Mouse (Mus musculus) heart, embryonic 15.5 days (tissue): ENCODE data around the gene Cux1. TPM values are rescaled to one million over a fixed set of nuclear protein-coding genes. Genes with fewer than 3 reads are reported as not detected.

Experiments
- ATAC-seq: fragments of 200-750 bp; cut with Nextera tagmentation; replicated peaks from 2 replicates; pipeline ENCODE4 v1.8.0; 2017; ENCODE audit warnings: low read depth, moderate TSS enrichment; ENCODE audit not compliant: insufficient number of reproducible peaks, insufficient read depth, low FRiP score
- H3K27ac ChIP-seq: fragments of 300-500 bp; sonication (generic); 2 replicates; pipeline ENCODE4 v1.5.1; 2015; ENCODE audit warnings: mild to moderate bottlenecking, inconsistent platforms
- H3K27me3 ChIP-seq: fragments of 300-500 bp; sonication (generic); 2 replicates; pipeline ENCODE4 v1.6.1; 2015; ENCODE audit warnings: inconsistent platforms
- H3K36me3 ChIP-seq: fragments of 300-500 bp; sonication (generic); 2 replicates; pipeline ENCODE4 v1.6.1; 2015; ENCODE audit warnings: mild to moderate bottlenecking, inconsistent platforms
- H3K4me1 ChIP-seq: fragments of 300-500 bp; sonication (generic); replicated peaks from 2 replicates; pipeline ENCODE4 v1.6.1; 2015; ENCODE audit warnings: inconsistent platforms
- H3K4me2 ChIP-seq: fragments of 300-500 bp; sonication (generic); 2 replicates; pipeline ENCODE4 v1.6.1; 2015; ENCODE audit warnings: inconsistent platforms, mild to moderate bottlenecking, moderate library complexity
- H3K4me3 ChIP-seq: fragments of 300-500 bp; sonication (generic); 2 replicates; pipeline ENCODE4 v1.5.1; 2015; ENCODE audit warnings: mild to moderate bottlenecking, inconsistent platforms
- H3K9ac ChIP-seq: fragments of 300-500 bp; sonication (generic); 2 replicates; pipeline ENCODE4 v1.6.1; 2015; ENCODE audit warnings: mild to moderate bottlenecking, inconsistent platforms
- H3K9me3 ChIP-seq: fragments of 300-500 bp; sonication (generic); replicated peaks from 2 replicates; pipeline ENCODE4 v1.6.1; 2016; ENCODE audit warnings: inconsistent platforms
- WGBS: fragments of 180-500 bp; shearing (Covaris S2); methylation state at CpG from one replicate; pipeline ENCODE4 v1.1.7; 2015; ENCODE audit warnings: mixed read lengths; 5-methylcytosine and 5-hydroxymethylcytosine counted together
- polyA plus RNA-seq: library from polyadenylated mRNA; unstranded; fragments of >200 nt; fragmentation: Nextera tagmentation; extraction: Ambion mirVana; gene quantifications from 2 replicates; pipeline ENCODE4 v1.2.1, GENCODE M21; 2015

Cux1 gene
- polyA plus RNA-seq, 1 experiment from 2014 or later, result 71.2 TPM

DNA sequence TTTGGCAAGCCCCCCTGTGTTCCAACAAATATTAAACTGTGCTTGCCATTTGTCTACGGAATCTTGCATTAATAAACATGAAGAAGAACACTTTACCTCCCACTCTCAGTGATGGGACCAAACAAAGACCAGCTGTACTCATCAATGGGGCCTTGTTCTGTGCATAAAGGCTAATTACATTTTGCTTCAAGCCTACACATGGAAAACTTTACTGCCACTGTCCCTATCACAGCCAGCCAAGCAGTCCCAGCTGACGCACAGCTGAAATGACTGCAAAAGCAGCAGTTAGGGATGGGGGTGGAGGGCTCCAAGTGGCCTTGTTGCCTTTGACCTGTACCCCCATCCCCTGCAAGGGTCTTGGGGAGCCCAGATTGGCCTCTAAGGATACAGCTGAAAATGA lies 210.1 kb downstream of the Cux1 start:
- H3K9ac ChIP-seq, result no peak overlapping the region
- peaks cover 9% of the 10 kb centered on the region for H3K36me3 ChIP-seq
- H3K4me1 ChIP-seq, result peaks cover 30% of the 10 kb centered on the region
- WGBS, result 75% methylated on average over 2 of the region's 2 CpGs
- H3K9me3 ChIP-seq, result no peaks in the 10 kb centered on the region
- no peak overlapping the region for H3K4me2 ChIP-seq
- H3K27ac ChIP-seq, result no peak overlapping the region
- H3K27me3 ChIP-seq, result no peaks in the 10 kb centered on the region
- no peak for ATAC-seq
- H3K4me3 ChIP-seq, result no peak overlapping the region

DNA sequence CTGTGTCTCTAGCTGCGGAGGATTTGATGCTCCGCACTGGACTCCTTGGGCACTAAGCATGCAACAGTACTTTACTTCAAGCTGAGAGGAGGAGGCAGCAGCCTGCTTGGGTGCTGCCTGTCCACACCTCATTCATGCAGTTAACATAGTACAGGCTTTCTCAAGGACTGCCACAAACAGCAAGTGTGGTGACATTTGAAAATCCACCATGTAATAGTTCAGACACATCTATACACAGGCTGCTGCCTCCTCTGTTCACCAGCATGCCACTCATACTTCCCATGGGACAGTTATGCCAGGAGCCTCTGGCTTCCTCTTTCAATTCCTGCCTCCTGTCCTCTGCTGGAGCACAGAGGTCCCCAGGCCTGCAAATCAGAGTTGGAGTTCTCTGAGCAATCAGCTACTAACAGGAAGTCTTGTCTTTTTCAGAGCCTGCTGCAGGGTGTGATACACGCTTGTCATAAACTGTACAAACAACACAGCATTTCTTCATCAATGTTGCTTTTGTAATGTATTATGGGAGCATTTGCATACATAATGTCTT lies 211.6 kb downstream of the Cux1 start:
- Histone ChIP-seq H3K9ac (no peak overlapping the region), H3K9me3 (no peaks in the 10 kb centered on the region), H3K27me3 (no peaks in the 10 kb centered on the region), H3K4me2 (no peak overlapping the region), H3K36me3 (peaks cover 9% of the 10 kb centered on the region), H3K27ac (peak overlapping the region; percentile 68), H3K4me3 (no peak overlapping the region), H3K4me1 (peaks cover 30% of the 10 kb centered on the region)
- no peak for ATAC-seq
- WGBS, result 53% methylated on average over 3 of the region's 3 CpGs

- peaks cover 30% of the 10 kb centered on the region for H3K4me1 ChIP-seq
- 62% methylated on average over 6 of the region's 6 CpGs for WGBS
- no peak overlapping the region for H3K4me3 ChIP-seq
- H3K9ac ChIP-seq, result no peak overlapping the region
- H3K4me2 ChIP-seq, result no peak overlapping the region
- no peaks in the 10 kb centered on the region for H3K27me3 ChIP-seq
- peak overlapping the region; percentile 68 for H3K27ac ChIP-seq
- H3K9me3 ChIP-seq, result no peaks in the 10 kb centered on the region
- H3K36me3 ChIP-seq, result peaks cover 9% of the 10 kb centered on the region
- no peak for ATAC-seq
These were observed 212.6 kb downstream of the Cux1 start for GRCm38 (mm10) chr5:136354729-136355128.

- Histone ChIP-seq H3K27me3 (no peaks in the 10 kb centered on the region), H3K27ac (peak overlapping the region; percentile 2; the same call in 1 of the 2 replicates), H3K4me3 (no peak overlapping the region), H3K9me3 (no peaks in the 10 kb centered on the region), H3K36me3 (peaks cover 2% of the 10 kb centered on the region), H3K4me1 (peaks cover 30% of the 10 kb centered on the region), H3K4me2 (no peak overlapping the region), H3K9ac (no peak overlapping the region)
- no peak for ATAC-seq
- 56% methylated on average over 8 of the region's 8 CpGs for WGBS
These were observed 214.2 kb downstream of the Cux1 start for GRCm38 (mm10) chr5:136353114-136353513.

- 86% methylated on average over 15 of the region's 15 CpGs for WGBS
- no peak overlapping the region for H3K4me2 ChIP-seq
- H3K27ac ChIP-seq, result no peak overlapping the region
- no peaks in the 10 kb centered on the region for H3K9me3 ChIP-seq
- peaks cover 20% of the 10 kb centered on the region; the same call in 1 of the 2 replicates for H3K36me3 ChIP-seq
- no peaks in the 10 kb centered on the region for H3K27me3 ChIP-seq
- peaks cover 3% of the 10 kb centered on the region for H3K4me1 ChIP-seq
- H3K4me3 ChIP-seq, result no peak overlapping the region
- no peak for ATAC-seq
- no peak overlapping the region for H3K9ac ChIP-seq
These were observed 224.0 kb downstream of the Cux1 start for GRCm38 (mm10) chr5:136343156-136343890.

DNA sequence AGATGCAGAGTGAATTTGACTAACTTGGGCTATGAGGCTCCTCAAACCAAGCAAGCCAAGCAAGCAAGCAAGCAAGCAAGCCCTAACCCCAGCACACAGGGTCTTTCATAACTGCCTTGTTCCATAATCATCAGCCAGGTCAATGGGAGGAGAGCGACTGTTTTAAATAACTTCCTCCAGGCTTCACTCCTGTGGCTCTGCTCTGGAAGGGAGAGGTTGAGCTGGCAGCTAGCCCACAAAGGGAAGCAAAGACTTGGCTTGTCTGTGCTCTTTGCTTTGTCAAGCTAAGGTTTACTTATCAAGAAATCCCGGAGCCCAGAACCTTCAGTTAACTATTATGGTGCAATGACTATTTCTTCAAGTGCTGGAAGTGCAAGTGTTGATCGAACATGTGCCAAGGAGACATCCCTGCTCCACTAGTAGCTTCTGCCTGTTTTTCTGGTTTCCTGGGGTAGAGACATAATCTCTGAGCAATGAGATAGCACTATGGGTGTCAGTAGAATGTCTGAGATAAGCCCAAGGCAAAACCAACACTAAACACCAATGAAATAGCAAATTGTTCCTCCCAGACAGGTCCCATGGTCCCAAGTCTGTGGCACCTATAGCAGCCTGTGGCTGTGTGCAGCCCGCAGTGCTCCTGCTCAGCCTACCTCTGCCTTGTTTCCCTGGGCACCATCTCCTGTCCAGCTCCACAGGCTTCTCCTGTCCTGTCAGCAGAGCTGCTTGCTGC lies 230.3 kb downstream of the Cux1 start:
- no peaks in the 10 kb centered on the region for H3K9me3 ChIP-seq
- no peaks in the 10 kb centered on the region for H3K27me3 ChIP-seq
- H3K27ac ChIP-seq, result peak overlapping the region; percentile 69
- H3K36me3 ChIP-seq, result peaks cover 36% of the 10 kb centered on the region
- H3K4me2 ChIP-seq, result no peak overlapping the region
- no peak overlapping the region for H3K9ac ChIP-seq
- 41% methylated on average over 4 of the region's 4 CpGs for WGBS
- H3K4me1 ChIP-seq, result peaks cover 27% of the 10 kb centered on the region
- peak; percentile 49; the same call in 1 of the 2 replicates for ATAC-seq
- no peak overlapping the region for H3K4me3 ChIP-seq

- no peak for ATAC-seq
- 70% methylated on average over 4 of the region's 4 CpGs for WGBS
- Histone ChIP-seq H3K9ac (no peak overlapping the region), H3K27me3 (no peaks in the 10 kb centered on the region), H3K4me1 (peaks cover 27% of the 10 kb centered on the region), H3K27ac (no peak overlapping the region), H3K36me3 (peaks cover 36% of the 10 kb centered on the region), H3K4me2 (no peak overlapping the region), H3K4me3 (no peak overlapping the region), H3K9me3 (no peaks in the 10 kb centered on the region)
These were observed 231.6 kb downstream of the Cux1 start for GRCm38 (mm10) chr5:136335681-136336080.

DNA sequence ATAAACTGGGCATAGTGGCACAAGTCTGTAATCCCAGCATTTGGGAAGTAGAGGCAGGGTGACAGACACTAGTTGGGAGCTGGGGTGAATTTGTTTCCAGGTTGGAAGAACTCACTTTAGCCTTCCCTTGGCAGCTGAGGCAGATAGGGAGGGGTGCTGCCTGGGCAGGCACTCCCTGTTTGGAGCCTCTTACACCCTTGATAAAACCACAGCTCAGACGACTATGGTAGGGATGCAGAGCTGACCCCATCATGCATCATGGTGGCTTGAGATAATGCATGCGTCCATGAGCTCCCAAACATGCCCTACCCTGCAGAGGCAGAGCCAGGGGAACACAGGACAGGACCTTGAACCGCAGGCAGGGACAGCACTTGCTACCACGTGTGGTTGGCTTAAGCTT lies 232.5 kb downstream of the Cux1 start:
- H3K9ac ChIP-seq, result no peak overlapping the region
- no peak overlapping the region for H3K4me2 ChIP-seq
- peaks cover 30% of the 10 kb centered on the region for H3K36me3 ChIP-seq
- WGBS, result 64% methylated on average over 4 of the region's 4 CpGs
- ATAC-seq, result no peak
- no peak overlapping the region for H3K27ac ChIP-seq
- H3K4me3 ChIP-seq, result no peak overlapping the region
- H3K9me3 ChIP-seq, result no peaks in the 10 kb centered on the region
- H3K4me1 ChIP-seq, result peaks cover 27% of the 10 kb centered on the region
- H3K27me3 ChIP-seq, result no peaks in the 10 kb centered on the region

- no peak overlapping the region for H3K4me2 ChIP-seq
- H3K9ac ChIP-seq, result no peak overlapping the region
- no peak for ATAC-seq
- 92% methylated on average over 1 of the region's 1 CpGs for WGBS
- H3K4me3 ChIP-seq, result no peak overlapping the region
- peaks cover 27% of the 10 kb centered on the region for H3K4me1 ChIP-seq
- H3K27ac ChIP-seq, result no peak overlapping the region
- H3K36me3 ChIP-seq, result peaks cover 23% of the 10 kb centered on the region
- H3K27me3 ChIP-seq, result no peaks in the 10 kb centered on the region
- H3K9me3 ChIP-seq, result no peaks in the 10 kb centered on the region
These were observed 233.2 kb downstream of the Cux1 start for GRCm38 (mm10) chr5:136334051-136334450.

DNA sequence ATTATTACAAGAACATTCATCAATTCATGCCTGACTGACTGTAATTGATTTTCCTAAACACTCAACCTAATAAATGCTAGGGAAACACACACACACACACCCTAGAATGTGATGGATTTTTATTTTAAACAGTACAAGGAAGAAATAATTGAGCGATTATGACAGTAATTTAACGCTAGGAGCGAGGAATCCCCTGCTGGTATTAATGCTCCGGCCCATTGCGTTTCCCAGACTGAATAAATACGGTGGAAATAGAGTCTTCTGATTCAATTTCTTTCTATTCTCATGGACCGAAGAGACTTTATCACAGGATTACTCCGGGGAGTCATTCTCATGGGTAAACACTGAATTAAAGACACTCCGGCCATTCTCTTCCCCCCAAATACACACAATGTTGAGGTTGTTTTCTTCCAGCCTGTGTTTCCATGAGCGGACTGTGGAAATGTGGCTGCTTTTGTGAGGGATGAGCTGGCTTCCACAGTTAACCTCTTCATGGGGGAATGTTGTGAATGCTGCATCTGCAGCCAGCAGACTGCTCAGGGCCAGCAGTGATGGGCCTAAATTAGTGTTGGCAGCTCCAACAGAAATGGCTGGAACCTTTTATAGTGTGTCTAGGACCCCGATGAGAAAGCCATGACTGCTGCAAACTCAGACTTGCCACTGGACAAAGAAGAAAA lies 234.4 kb downstream of the Cux1 start:
- no peak overlapping the region for H3K9ac ChIP-seq
- no peak for ATAC-seq
- no peak overlapping the region for H3K4me2 ChIP-seq
- WGBS, result 90% methylated on average over 11 of the region's 11 CpGs
- H3K27me3 ChIP-seq, result no peaks in the 10 kb centered on the region
- no peaks in the 10 kb centered on the region for H3K9me3 ChIP-seq
- H3K27ac ChIP-seq, result no peak overlapping the region
- H3K4me3 ChIP-seq, result no peak overlapping the region
- H3K4me1 ChIP-seq, result peaks cover 27% of the 10 kb centered on the region
- peaks cover 14% of the 10 kb centered on the region for H3K36me3 ChIP-seq

- Histone ChIP-seq H3K4me3 (no peak overlapping the region), H3K4me2 (no peak overlapping the region), H3K36me3 (peaks cover 24% of the 10 kb centered on the region; the same call in 1 of the 2 replicates), H3K4me1 (peaks cover 14% of the 10 kb centered on the region), H3K9ac (no peak overlapping the region), H3K27me3 (no peaks in the 10 kb centered on the region), H3K9me3 (no peaks in the 10 kb centered on the region), H3K27ac (no peak overlapping the region)
- ATAC-seq, result no peak
- WGBS, result 94% methylated on average over 2 of the region's 2 CpGs
These were observed 239.6 kb downstream of the Cux1 start for GRCm38 (mm10) chr5:136327736-136328135.
